Mouse (Mus musculus): ENCODE data around the gene Chst8. TPM values are rescaled to one million over a fixed set of nuclear protein-coding genes. Genes with fewer than 3 reads are reported as not detected.

The Chst8 gene
- polyA plus RNA-seq (2015; fragmentation: Nextera tagmentation; extraction: Ambion mirVana) = 2.8 and 3.0 TPM in 2 replicates

- WGBS = under 1% methylated on average over 65 of the region's 65 CpGs
Observed at GRCm38 (mm10) chr7:34812531-34813111, at the start of gene Chst8. Gene Chst8, minus strand, starts transcription at chr7:34812711.

GRCm38 (mm10) chr7:34858291-34858690 lies 45.8 kb upstream of the Chst8 start:
- Histone ChIP-seq H3K9ac (ENCODE audit: low read length) (no peak overlapping the region), H3K27me3 (ENCODE audit: control insufficient read depth, insufficient read depth, low read length) (no peaks in the 10 kb centered on the region), H3K4me1 (ENCODE audit: control insufficient read depth, insufficient read depth, low read length) (no peaks in the 10 kb centered on the region), H3K4me3 (replicated peaks; ENCODE audit: low read length) (no peak overlapping the region), H3K9me3 (replicated peaks; ENCODE audit: control insufficient read depth, low read length) (no peaks in the 10 kb centered on the region), H3K27ac (ENCODE audit: low read length) (no peak overlapping the region), H3K4me2 (ENCODE audit: low read depth, low read length) (no peak overlapping the region), H3K36me3 (ENCODE audit: control insufficient read depth, insufficient read depth, low read length) (no peaks in the 10 kb centered on the region)
- no peak for ATAC-seq (ENCODE audit: insufficient read depth, low FRiP score)
- 62% methylated on average over 2 of the region's 2 CpGs for WGBS

More at GRCm38 (mm10) chr7:34812531-34813111, at the start of gene Chst8:
- 0 out of 2 replicates have a peak, but pooled peaks cover 8% of the 10 kb centered on the region for H3K4me1 ChIP-seq (ENCODE audit: control insufficient read depth, insufficient read depth, low read length)
- H3K27me3 ChIP-seq (ENCODE audit: control insufficient read depth, insufficient read depth, low read length) = peaks cover 43% of the 10 kb centered on the region
- peak within 1 kb of the TSS; percentile 91 for H3K4me2 ChIP-seq (ENCODE audit: low read depth, low read length)
- peak; percentile 89 for ATAC-seq (ENCODE audit: insufficient read depth, low FRiP score)
- peak within 1 kb of the TSS; percentile 60 for H3K9ac ChIP-seq (ENCODE audit: low read length)
- H3K9me3 ChIP-seq (replicated peaks; ENCODE audit: control insufficient read depth, low read length) = no peaks in the 10 kb centered on the region
- H3K27ac ChIP-seq (ENCODE audit: low read length) = no peak within 1 kb of the TSS
- H3K4me3 ChIP-seq (replicated peaks; ENCODE audit: low read length) = peak within 1 kb of the TSS; percentile 55
- no peaks in the 10 kb centered on the region for H3K36me3 ChIP-seq (ENCODE audit: control insufficient read depth, insufficient read depth, low read length)

GRCm38 (mm10) chr7:34854781-34855352 lies 42.4 kb upstream of the Chst8 start:
- Histone ChIP-seq H3K4me3 (replicated peaks; ENCODE audit: low read length) (no peak overlapping the region), H3K27ac (ENCODE audit: low read length) (no peak overlapping the region), H3K9ac (ENCODE audit: low read length) (no peak overlapping the region), H3K9me3 (replicated peaks; ENCODE audit: control insufficient read depth, low read length) (no peaks in the 10 kb centered on the region), H3K27me3 (ENCODE audit: control insufficient read depth, insufficient read depth, low read length) (no peaks in the 10 kb centered on the region), H3K4me1 (ENCODE audit: control insufficient read depth, insufficient read depth, low read length) (no peaks in the 10 kb centered on the region), H3K4me2 (ENCODE audit: low read depth, low read length) (no peak overlapping the region), H3K36me3 (ENCODE audit: control insufficient read depth, insufficient read depth, low read length) (no peaks in the 10 kb centered on the region)
- WGBS = 76% methylated on average over 6 of the region's 6 CpGs
- ATAC-seq (ENCODE audit: insufficient read depth, low FRiP score) = 0 out of 2 replicates have a peak, but pooled peaks have one; percentile 40

- H3K4me2 ChIP-seq (ENCODE audit: low read depth, low read length) = no peak overlapping the region
- no peaks in the 10 kb centered on the region for H3K4me1 ChIP-seq (ENCODE audit: control insufficient read depth, insufficient read depth, low read length)
- no peak overlapping the region for H3K27ac ChIP-seq (ENCODE audit: low read length)
- no peak overlapping the region for H3K9ac ChIP-seq (ENCODE audit: low read length)
- whole genome bisulfite sequencing = 78% methylated on average over 3 of the region's 3 CpGs
- ATAC-seq (ENCODE audit: insufficient read depth, low FRiP score) = no peak
- no peak overlapping the region for H3K4me3 ChIP-seq (replicated peaks; ENCODE audit: low read length)
- H3K27me3 ChIP-seq (ENCODE audit: control insufficient read depth, insufficient read depth, low read length) = no peaks in the 10 kb centered on the region
- no peaks in the 10 kb centered on the region for H3K36me3 ChIP-seq (ENCODE audit: control insufficient read depth, insufficient read depth, low read length)
- no peaks in the 10 kb centered on the region for H3K9me3 ChIP-seq (replicated peaks; ENCODE audit: control insufficient read depth, low read length)
Observed at GRCm38 (mm10) chr7:34853393-34853792, 40.9 kb upstream of the Chst8 start.

- Histone ChIP-seq H3K4me3 (replicated peaks; ENCODE audit: low read length) (no peak overlapping the region), H3K27me3 (ENCODE audit: control insufficient read depth, insufficient read depth, low read length) (no peaks in the 10 kb centered on the region), H3K9me3 (replicated peaks; ENCODE audit: control insufficient read depth, low read length) (no peaks in the 10 kb centered on the region), H3K4me2 (ENCODE audit: low read depth, low read length) (no peak overlapping the region), H3K27ac (ENCODE audit: low read length) (no peak overlapping the region), H3K4me1 (ENCODE audit: control insufficient read depth, insufficient read depth, low read length) (no peaks in the 10 kb centered on the region), H3K36me3 (ENCODE audit: control insufficient read depth, insufficient read depth, low read length) (no peaks in the 10 kb centered on the region), H3K9ac (ENCODE audit: low read length) (no peak overlapping the region)
- 39% methylated on average over 10 of the region's 10 CpGs for WGBS
- ATAC-seq (ENCODE audit: insufficient read depth, low FRiP score) = no peak
Observed at GRCm38 (mm10) chr7:34849660-34850059, 37.1 kb upstream of the Chst8 start.

- Histone ChIP-seq H3K4me3 (replicated peaks; ENCODE audit: low read length) (no peak overlapping the region), H3K4me1 (ENCODE audit: control insufficient read depth, insufficient read depth, low read length) (no peaks in the 10 kb centered on the region), H3K36me3 (ENCODE audit: control insufficient read depth, insufficient read depth, low read length) (no peaks in the 10 kb centered on the region), H3K27me3 (ENCODE audit: control insufficient read depth, insufficient read depth, low read length) (no peaks in the 10 kb centered on the region), H3K27ac (ENCODE audit: low read length) (no peak overlapping the region), H3K9ac (ENCODE audit: low read length) (no peak overlapping the region), H3K9me3 (replicated peaks; ENCODE audit: control insufficient read depth, low read length) (no peaks in the 10 kb centered on the region), H3K4me2 (ENCODE audit: low read depth, low read length) (no peak overlapping the region)
- ATAC-seq (ENCODE audit: insufficient read depth, low FRiP score) = no peak
- WGBS = 89% methylated on average over 4 of the region's 4 CpGs
Observed at GRCm38 (mm10) chr7:34848811-34849210, 36.3 kb upstream of the Chst8 start.

- Histone ChIP-seq H3K36me3 (ENCODE audit: control insufficient read depth, insufficient read depth, low read length) (no peaks in the 10 kb centered on the region), H3K4me2 (ENCODE audit: low read depth, low read length) (no peak overlapping the region), H3K4me3 (replicated peaks; ENCODE audit: low read length) (no peak overlapping the region), H3K4me1 (ENCODE audit: control insufficient read depth, insufficient read depth, low read length) (no peaks in the 10 kb centered on the region), H3K9me3 (replicated peaks; ENCODE audit: control insufficient read depth, low read length) (no peaks in the 10 kb centered on the region), H3K27me3 (ENCODE audit: control insufficient read depth, insufficient read depth, low read length) (no peaks in the 10 kb centered on the region), H3K27ac (ENCODE audit: low read length) (no peak overlapping the region), H3K9ac (ENCODE audit: low read length) (no peak overlapping the region)
- peak; percentile 47; the same call in 1 of the 2 replicates for ATAC-seq (ENCODE audit: insufficient read depth, low FRiP score)
- 66% methylated on average over 6 of the region's 6 CpGs for WGBS
Observed at GRCm38 (mm10) chr7:34847900-34848299, 35.4 kb upstream of the Chst8 start.

- 45% methylated on average over 5 of the region's 5 CpGs for WGBS
- no peaks in the 10 kb centered on the region for H3K36me3 ChIP-seq (ENCODE audit: control insufficient read depth, insufficient read depth, low read length)
- ATAC-seq (ENCODE audit: insufficient read depth, low FRiP score) = no peak
Observed at GRCm38 (mm10) chr7:34847410-34847809, 34.9 kb upstream of the Chst8 start.

GRCm38 (mm10) chr7:34838749-34839148 lies 26.2 kb upstream of the Chst8 start:
- Histone ChIP-seq H3K27me3 (ENCODE audit: control insufficient read depth, insufficient read depth, low read length) (no peaks in the 10 kb centered on the region), H3K27ac (ENCODE audit: low read length) (no peak overlapping the region), H3K4me1 (ENCODE audit: control insufficient read depth, insufficient read depth, low read length) (no peaks in the 10 kb centered on the region), H3K36me3 (ENCODE audit: control insufficient read depth, insufficient read depth, low read length) (no peaks in the 10 kb centered on the region), H3K4me2 (ENCODE audit: low read depth, low read length) (no peak overlapping the region), H3K4me3 (replicated peaks; ENCODE audit: low read length) (no peak overlapping the region), H3K9me3 (replicated peaks; ENCODE audit: control insufficient read depth, low read length) (no peaks in the 10 kb centered on the region), H3K9ac (ENCODE audit: low read length) (no peak overlapping the region)
- 87% methylated on average over 4 of the region's 4 CpGs for WGBS
- ATAC-seq (ENCODE audit: insufficient read depth, low FRiP score) = no peak

More at GRCm38 (mm10) chr7:34847410-34847809, 34.9 kb upstream of the Chst8 start:
- Histone ChIP-seq H3K27me3 (ENCODE audit: control insufficient read depth, insufficient read depth, low read length) (no peaks in the 10 kb centered on the region), H3K9me3 (replicated peaks; ENCODE audit: control insufficient read depth, low read length) (no peaks in the 10 kb centered on the region), H3K4me1 (ENCODE audit: control insufficient read depth, insufficient read depth, low read length) (no peaks in the 10 kb centered on the region), H3K4me2 (ENCODE audit: low read depth, low read length) (no peak overlapping the region), H3K9ac (ENCODE audit: low read length) (no peak overlapping the region), H3K4me3 (replicated peaks; ENCODE audit: low read length) (no peak overlapping the region), H3K27ac (ENCODE audit: low read length) (no peak overlapping the region)
